Mouse (Mus musculus) left cerebral cortex, postnatal 14 days (tissue): ENCODE measurements around the gene Akr1b8. TPM values are rescaled to one million over a fixed set of nuclear protein-coding genes. Genes with fewer than 3 reads are reported as not detected.
"Not testable (repeated sequence)": the region's sequence is repeated elsewhere in the genome, so short reads cannot be mapped to it uniquely, and the experiment has no call there.

Source experiments
- DNase-seq, 2 experiments: peaks; one replicate each; pipeline ENCODE4 v3.0.0; 2021 to 2022; ENCODE audit warnings: low spot score in 2 of 2, mixed read lengths in 1 of 2
- intact Hi-C: fragments of 180-260 bp; cut with DNase I; formaldehyde crosslinking; loops from one replicate; pipeline ENCODE4 v1.15.1; 2025
- total RNA-seq, 2 experiments: library from RNA; stranded (reverse); gene quantifications; 2 replicates each; pipeline ENCODE4 v1.2.3; 2021

Akr1b8 gene
- total RNA-seq, 2 experiments from 2014 or later = 0.40 to 0.51 TPM

- intact Hi-C loops = no loop called here
- DNase-seq = no peak
Observed at GRCm38 (mm10) chr6:34344935-34345334, 9.0 kb upstream of the Akr1b8 start.

DNA sequence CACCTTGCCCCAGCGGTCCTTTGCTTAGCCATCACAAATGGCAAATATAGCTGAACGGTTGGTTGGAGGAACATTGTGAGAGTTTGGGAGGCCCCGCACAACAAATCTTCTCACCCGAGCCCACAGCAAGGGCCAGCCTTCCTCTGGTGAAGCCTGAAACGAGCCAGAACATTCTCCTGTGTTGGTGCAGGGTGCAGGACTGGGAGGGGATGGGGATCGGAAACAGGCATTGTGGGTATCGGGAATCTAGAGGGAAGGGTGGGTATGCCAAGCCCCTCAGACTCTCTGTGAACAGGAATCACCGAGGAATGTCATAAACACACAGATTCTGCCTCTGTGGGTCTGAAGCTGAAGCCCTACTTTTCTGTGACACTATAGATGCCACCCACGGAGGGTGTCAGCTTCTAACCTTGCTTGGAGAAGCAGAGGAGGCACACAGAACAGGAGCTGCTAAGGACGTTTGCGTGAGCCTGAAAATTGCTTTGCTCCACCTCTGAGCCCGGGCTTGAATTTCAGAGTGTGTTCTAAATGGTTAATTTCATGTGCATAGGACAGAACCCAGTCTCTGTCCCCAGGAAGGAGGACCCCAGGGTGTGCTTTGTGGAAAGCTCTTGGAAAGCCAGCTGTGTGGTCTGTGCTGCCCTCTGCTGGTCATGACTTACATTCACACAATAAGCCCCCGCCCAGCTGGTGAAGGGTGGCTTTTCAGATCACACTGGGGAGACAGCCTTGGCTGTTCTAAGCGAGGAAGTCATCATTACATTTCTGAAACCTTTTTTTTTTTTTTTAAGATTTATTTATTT lies 7.6 kb upstream of the Akr1b8 start:
- intact Hi-C loops = loop anchor here (1.0 kb wide), 1 partner anchor 53 kb away; no protein-coding TSS in a partner anchor

GRCm38 (mm10) chr6:34350037-34350699 lies 3.8 kb upstream of the Akr1b8 start:
- DNase-seq = no peak
- intact Hi-C loops = no loop called here

More for the DNA sequence above, 7.6 kb upstream of the Akr1b8 start:
- DNase-seq = peak; percentile 85 to 89

- intact Hi-C loops, DNase-seq: not testable (repeated sequence)
Observed at GRCm38 (mm10) chr6:34351481-34351880, 2.4 kb upstream of the Akr1b8 start.

DNA sequence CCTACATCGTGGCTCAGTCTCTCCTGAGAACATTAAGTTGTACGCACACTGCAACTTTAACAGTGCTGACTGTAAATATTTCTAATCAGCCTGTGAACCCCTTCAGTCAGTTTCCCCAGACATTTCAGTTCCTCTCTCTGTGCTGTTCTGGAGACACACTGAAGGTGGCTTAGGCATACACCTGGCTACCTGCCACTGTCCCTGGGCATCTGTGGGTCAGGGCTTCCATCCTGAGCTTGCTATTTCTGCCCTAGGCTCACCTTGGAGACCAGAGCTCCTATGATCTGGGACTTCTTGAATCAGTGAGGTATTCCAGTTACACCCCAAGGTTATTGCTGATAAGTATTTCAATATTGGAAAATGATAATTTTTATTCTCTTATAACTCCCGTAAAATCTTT lies 1.5 kb upstream of the Akr1b8 start:
- DNase-seq = no peak
- intact Hi-C loops = no loop called here

DNA sequence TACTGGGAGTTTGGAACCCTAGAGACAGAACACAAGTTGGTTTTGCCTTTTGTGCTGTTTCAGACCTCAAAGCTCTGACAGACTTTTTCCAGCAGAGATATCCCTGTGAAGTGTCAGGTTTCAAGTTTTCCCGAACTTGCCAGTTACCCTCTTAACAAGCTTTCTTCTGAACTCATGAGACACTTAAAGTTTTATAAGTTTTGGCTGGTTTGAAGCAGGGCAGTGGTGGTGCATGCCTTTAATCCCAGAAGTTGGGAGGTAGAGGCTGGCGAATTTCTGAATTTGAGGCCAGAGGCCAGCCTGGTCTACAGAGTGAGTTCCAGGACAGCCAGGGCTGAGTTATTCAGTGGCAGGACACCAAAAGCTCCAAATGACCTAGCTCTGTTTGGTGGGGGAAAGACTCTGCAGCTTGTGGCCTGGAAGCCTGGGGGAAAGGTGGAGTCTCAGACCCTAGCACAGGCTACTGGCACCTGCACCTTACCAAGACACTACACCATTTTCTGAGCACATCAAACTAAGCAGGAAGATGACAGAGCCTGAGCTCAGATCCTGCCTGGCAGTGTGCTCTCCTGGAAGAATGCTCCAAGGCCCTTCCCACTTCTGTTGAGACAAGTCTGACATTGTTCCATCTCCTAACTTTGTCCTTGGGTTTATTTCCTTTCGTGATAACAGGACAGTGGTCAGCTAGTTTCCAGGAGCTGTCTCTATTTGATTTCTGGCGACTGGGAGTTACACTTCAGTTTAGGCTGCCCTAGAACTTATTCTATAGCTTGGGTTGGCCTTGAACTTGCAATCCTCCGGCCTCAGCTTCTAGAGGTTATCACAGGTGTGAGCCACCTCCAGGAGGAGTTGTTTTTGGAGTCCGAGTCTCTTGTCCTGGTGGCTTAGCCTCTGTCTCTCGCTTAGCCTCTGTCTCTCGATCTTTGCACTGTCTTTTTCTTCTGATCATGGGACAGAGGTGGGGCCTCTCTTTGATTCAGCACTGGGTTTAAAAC lies 732 bp downstream of the Akr1b8 start:
- DNase-seq = no peak
- intact Hi-C loops = no loop called here

DNA sequence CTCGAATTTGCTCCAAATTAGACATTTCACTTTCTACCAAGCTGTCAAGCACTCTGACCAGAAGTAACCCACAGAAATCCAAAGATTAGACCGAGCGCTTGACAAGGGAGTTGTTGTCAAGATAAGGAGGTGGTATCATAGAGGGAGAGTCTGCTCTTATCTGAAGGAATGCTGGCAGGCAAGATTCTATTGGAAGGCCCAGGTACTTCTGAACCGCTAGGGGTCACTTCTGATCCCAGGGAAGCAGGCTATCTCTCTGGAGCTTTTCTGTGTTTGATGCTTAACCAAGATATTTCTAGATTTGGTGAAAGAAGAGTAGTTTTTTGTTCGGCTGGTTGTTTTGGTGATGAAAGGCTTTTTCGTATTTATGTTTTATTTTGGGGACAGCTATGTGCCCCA lies 1.4 kb downstream of the Akr1b8 start:
- intact Hi-C loops = no loop called here
- DNase-seq = no peak

DNA sequence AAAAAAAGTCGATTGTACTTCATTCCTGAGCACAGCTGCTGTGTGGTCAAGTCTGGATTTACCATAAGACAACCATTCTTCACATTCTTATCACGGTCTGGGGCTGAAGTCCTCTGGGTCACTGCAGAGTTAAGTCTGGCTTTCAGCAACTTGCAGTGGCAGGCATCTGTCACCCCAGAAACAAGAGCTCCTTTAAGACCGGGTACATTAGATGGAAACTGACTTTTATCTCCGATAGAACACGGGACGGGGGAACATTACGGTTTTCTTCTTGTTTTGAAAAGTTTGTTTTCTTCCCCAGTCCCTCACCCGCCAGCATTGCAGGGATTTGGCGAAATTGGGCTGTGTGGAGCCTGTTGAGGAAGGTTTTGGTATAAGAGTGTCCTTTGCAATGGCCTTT lies 1.9 kb downstream of the Akr1b8 start:
- intact Hi-C loops = no loop called here
- DNase-seq = no peak

- intact Hi-C loops = no loop called here
- DNase-seq = no peak
Observed at GRCm38 (mm10) chr6:34364217-34365136, 10.6 kb downstream of the Akr1b8 start.

DNA sequence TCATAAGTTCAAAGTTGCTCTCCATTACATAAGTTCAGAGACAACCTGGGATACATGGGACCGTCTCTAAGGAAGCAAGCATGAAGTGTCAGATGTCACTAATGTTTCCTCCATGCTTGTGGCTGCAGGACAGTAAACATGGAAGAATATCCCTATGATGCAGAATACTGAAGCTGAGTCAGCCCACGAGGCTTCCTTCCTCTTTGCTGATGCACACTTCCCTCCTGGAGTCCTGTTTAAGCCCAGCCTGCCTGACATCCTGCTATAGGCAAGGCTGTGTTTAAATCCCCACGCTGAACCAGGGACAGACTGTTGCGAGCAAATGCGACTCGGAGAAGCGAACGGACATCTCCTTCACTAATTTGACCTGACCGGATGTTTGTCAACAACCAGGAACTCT lies 14.1 kb downstream of the Akr1b8 start:
- no peak for DNase-seq
- intact Hi-C loops = no loop called here

- intact Hi-C loops = loop anchor here (2.0 to 5.0 kb wide), 2 partner anchors 77 kb away; no protein-coding TSS in a partner anchor
- no peak for DNase-seq
Observed at GRCm38 (mm10) chr6:34370081-34370480, 16.2 kb downstream of the Akr1b8 start.

- intact Hi-C loops = loop anchor here (2.0 to 5.0 kb wide), 2 partner anchors 75 to 79 kb away; no protein-coding TSS in a partner anchor
- peak; percentile 85 to 93 for DNase-seq
Observed at GRCm38 (mm10) chr6:34371700-34372351, 17.9 kb downstream of the Akr1b8 start.

GRCm38 (mm10) chr6:34373841-34374240 lies 19.9 kb downstream of the Akr1b8 start:
- intact Hi-C loops = loop anchor here (5.0 kb wide), 1 partner anchor 73 kb away; no protein-coding TSS in a partner anchor

GRCm38 (mm10) chr6:34375888-34376287 lies 22.0 kb downstream of the Akr1b8 start:
- intact Hi-C loops, DNase-seq: not testable (repeated sequence)

More at GRCm38 (mm10) chr6:34373841-34374240, 19.9 kb downstream of the Akr1b8 start:
- DNase-seq = no peak

GRCm38 (mm10) chr6:34383401-34383800 lies 29.5 kb downstream of the Akr1b8 start:
- intact Hi-C loops = no loop called here
- DNase-seq = no peak

DNA sequence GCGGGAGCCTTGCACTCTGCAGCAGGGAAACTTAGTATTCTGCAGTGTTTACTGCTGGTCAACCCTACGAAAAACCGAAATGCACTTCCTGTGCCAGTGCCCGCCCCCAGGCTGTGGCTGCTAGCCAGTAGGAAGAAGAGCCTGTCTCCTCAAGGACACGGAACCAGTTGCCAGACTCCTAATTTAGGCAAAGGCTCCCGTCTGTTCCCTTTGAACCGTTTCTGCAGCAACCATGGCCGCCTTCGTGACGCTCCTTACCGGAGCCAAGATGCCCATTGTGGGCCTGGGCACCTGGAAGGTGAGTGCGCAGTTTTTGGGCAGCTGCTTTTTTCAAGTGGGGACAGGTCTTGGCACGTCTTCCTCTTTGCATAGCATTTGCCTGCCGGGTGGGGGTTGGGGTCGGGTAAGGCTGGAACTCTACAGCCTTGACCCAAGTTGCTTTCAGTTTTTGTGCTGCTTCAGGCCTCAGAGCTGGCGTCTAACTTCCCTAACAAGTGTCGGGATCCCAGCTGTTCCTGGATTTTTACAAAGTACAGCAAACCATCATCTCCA lies 30.3 kb downstream of the Akr1b8 start, which contains the start of gene Akr1b10:
Gene Akr1b10, plus strand, starts transcription at position 109 of the 552 bp plus-strand sequence.
- peak; percentile 77 to 91 for DNase-seq
- intact Hi-C loops = no loop called here

DNA sequence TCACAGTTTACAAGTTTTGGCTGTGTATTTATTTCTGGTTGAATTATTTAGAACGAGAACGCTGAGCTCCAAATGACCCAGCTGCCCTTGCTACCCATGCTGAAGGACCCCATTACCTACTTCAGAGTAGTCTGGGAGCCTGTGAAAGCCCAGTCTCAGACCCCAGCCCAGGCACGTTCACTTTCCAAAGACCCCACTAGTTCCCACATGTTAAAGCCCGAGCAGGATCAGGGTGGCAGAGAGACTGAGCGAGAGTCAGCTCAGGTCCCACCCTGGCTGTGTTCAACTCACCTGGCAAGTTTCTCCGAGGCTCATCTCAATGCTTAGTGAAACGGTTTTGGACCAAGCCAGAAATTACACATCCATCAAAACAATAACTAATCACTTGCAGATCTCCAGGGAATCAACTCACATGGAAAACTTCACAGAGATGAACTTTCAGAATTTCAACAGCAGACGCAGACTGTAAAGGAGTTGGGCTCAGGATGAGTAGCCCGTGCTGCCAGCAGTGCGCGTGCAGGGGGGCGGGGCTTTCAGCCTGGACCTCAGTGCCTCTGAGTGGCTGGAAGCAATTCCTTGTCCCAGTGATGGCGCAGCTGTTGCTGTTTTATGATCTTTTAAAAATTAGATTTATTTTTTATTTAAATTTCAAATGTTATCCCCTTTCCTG lies 30.9 kb downstream of the Akr1b8 start:
- DNase-seq = peak in 1 of 2 experiments; percentile 26
- intact Hi-C loops = no loop called here
